21 mouse cellular contexts compared by ENCODE assay signal in the genomic region with DNA sequence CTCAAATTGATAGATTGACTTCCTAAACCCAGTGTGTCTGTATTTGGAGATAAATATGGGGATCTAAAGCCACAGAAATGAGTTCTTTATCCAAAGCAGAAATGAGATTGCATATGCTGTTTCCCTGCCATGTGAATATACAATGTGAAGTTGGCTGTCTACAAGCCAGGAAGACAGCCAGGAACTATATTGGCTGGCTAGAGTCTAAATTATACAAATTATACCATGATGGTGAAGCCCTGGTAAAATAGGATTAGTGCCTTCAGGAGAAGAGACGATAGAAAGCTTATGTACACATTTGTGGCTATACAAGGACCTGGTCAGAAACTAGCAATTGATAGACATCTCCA. TPM values are rescaled to one million over a fixed set of nuclear protein-coding genes. Genes with fewer than 3 reads are reported as not detected.
A peak's percentile ranks its signal among the peaks of the same experiment; 100 is the strongest.
DNase-seq lines count a peak whose midpoint lies in the region; ATAC-seq and TF ChIP-seq lines count a peak whose summit lies in the region.
"Had no signal": no experiment of that assay in that cellular context is flagged by ENCODE, and none has a peak within 500 bp of the region (broad histone marks: within the 10 kb centered on the region; RNA-seq: fewer than 3 reads in every experiment).

No protein-coding gene starts in this region.

- H3K27ac ChIP-seq in forebrain, embryonic 15.5 days (replicated peaks), result peak overlapping the region; percentile 72
- H3K27ac ChIP-seq in forebrain, embryonic 11.5 days (ENCODE audit: low read depth, low read length), result no peak overlapping the region
- H3K27ac ChIP-seq in forebrain, embryonic 16.5 days (ENCODE audit: low read length), result peak overlapping the region; percentile 29; the same call in 1 of the 2 replicates
- H3K27ac ChIP-seq: gastrocnemius, adult 2 months; hindbrain, embryonic 12.5 days; hindbrain, embryonic 15.5 days had no signal

- no peaks in the 10 kb centered on the region for H3K9me3 ChIP-seq in forebrain, embryonic 15.5 days
- H3K9me3 ChIP-seq in forebrain, embryonic 11.5 days (ENCODE audit: control insufficient read depth, low read length), result no peaks in the 10 kb centered on the region
- H3K9me3 ChIP-seq in forebrain, embryonic 16.5 days (ENCODE audit: control insufficient read depth, low read length), result no peaks in the 10 kb centered on the region
- H3K9me3 ChIP-seq: hindbrain, embryonic 12.5 days; hindbrain, embryonic 15.5 days had no signal

- H3K36me3 ChIP-seq in forebrain, embryonic 15.5 days, result no peaks in the 10 kb centered on the region
- no peaks in the 10 kb centered on the region for H3K36me3 ChIP-seq in forebrain, embryonic 11.5 days (ENCODE audit: control insufficient read depth, insufficient read depth, low read length)
- H3K36me3 ChIP-seq in forebrain, embryonic 16.5 days (ENCODE audit: control insufficient read depth, insufficient read depth), result no peaks in the 10 kb centered on the region
- H3K36me3 ChIP-seq: hindbrain, embryonic 12.5 days; hindbrain, embryonic 15.5 days had no signal

- H3K4me1 ChIP-seq in forebrain, embryonic 15.5 days, result no peaks in the 10 kb centered on the region
- no peaks in the 10 kb centered on the region for H3K4me1 ChIP-seq in forebrain, embryonic 11.5 days (replicated peaks; ENCODE audit: control insufficient read depth, insufficient read depth, low read length)
- no peaks in the 10 kb centered on the region; the same call in 1 of the 2 replicates for H3K4me1 ChIP-seq in forebrain, embryonic 16.5 days (replicated peaks; ENCODE audit: control insufficient read depth, insufficient read depth, low read length)
- H3K4me1 ChIP-seq: hindbrain, embryonic 12.5 days; hindbrain, embryonic 15.5 days had no signal

- no peak for TF ChIP-seq POLR2A in brain, embryonic 14.5 days (IDR thresholded peaks at IDR 0.05; ENCODE audit: borderline replicate concordance, extremely low read depth, insufficient read depth, insufficient read length, poor library complexity, severe bottlenecking)

- TF ChIP-seq CTCF in brain, embryonic 14.5 days (IDR thresholded peaks at IDR 0.05; ENCODE audit: borderline replicate concordance, extremely low read depth, insufficient read depth, insufficient read length), result no peak

- no peak overlapping the region for H3K9ac ChIP-seq in forebrain, embryonic 15.5 days (replicated peaks)
- no peak overlapping the region for H3K9ac ChIP-seq in forebrain, embryonic 11.5 days (ENCODE audit: low read length)
- H3K9ac ChIP-seq in forebrain, embryonic 16.5 days (replicated peaks; ENCODE audit: low read depth, low read length), result no peak overlapping the region
- H3K9ac ChIP-seq: hindbrain, embryonic 12.5 days; hindbrain, embryonic 15.5 days had no signal

- no peak overlapping the region for H3K4me3 ChIP-seq in forebrain, embryonic 15.5 days
- no peak overlapping the region for H3K4me3 ChIP-seq in forebrain, embryonic 11.5 days (ENCODE audit: low read depth, low read length)
- H3K4me3 ChIP-seq in forebrain, embryonic 16.5 days (replicated peaks; ENCODE audit: low read length), result no peak overlapping the region
- H3K4me3 ChIP-seq: gastrocnemius, adult 2 months; hindbrain, embryonic 12.5 days; hindbrain, embryonic 15.5 days had no signal

- no peak for DNase-seq in forebrain, embryonic 11.5 days (ENCODE audit: low spot score)
- DNase-seq in brain, embryonic 14.5 days (ENCODE audit: low read depth), result peak; percentile 48
- no peak for DNase-seq in neural tube, embryonic 10.5 days (ENCODE audit: extremely low spot score, low spot score)
- DNase-seq: adrenal gland, adult 8-10 months; adrenal gland, postnatal 25 days; cerebellum, adult 11-12 months; cerebellum, adult 9-10 months; cerebellum, postnatal 14 days; gastrocnemius, adult 2 months; gastrocnemius, postnatal 14 days; heart, adult 11 months; kidney, adult 2 months had no signal

- WGBS in forebrain, embryonic 15.5 days, result 75% methylated on average over 1 of the region's 1 CpGs
- whole genome bisulfite sequencing in forebrain, embryonic 11.5 days, result 82% methylated on average over 1 of the region's 1 CpGs
- 54% methylated on average over 1 of the region's 1 CpGs for WGBS in forebrain, embryonic 16.5 days

- H3K27me3 ChIP-seq in forebrain, embryonic 15.5 days, result no peaks in the 10 kb centered on the region
- H3K27me3 ChIP-seq in forebrain, embryonic 11.5 days (ENCODE audit: control insufficient read depth, insufficient read depth, low read length), result no peaks in the 10 kb centered on the region
- H3K27me3 ChIP-seq in forebrain, embryonic 16.5 days (replicated peaks; ENCODE audit: control insufficient read depth, insufficient read depth, low read length), result no peaks in the 10 kb centered on the region
- H3K27me3 ChIP-seq: hindbrain, embryonic 12.5 days; hindbrain, embryonic 15.5 days had no signal

- H3K4me2 ChIP-seq in forebrain, embryonic 15.5 days (replicated peaks), result no peak overlapping the region
- H3K4me2 ChIP-seq in forebrain, embryonic 11.5 days (ENCODE audit: low read depth, low read length, severe bottlenecking), result no peak overlapping the region
- no peak overlapping the region for H3K4me2 ChIP-seq in forebrain, embryonic 16.5 days (ENCODE audit: low read length)
- H3K4me2 ChIP-seq: heart, embryonic 11.5 days; hindbrain, embryonic 12.5 days; hindbrain, embryonic 15.5 days had no signal

- ATAC-seq in forebrain, embryonic 15.5 days (replicated peaks), result peak; percentile 64; the same call in 1 of the 2 replicates
- no peak for ATAC-seq in forebrain, embryonic 11.5 days (replicated peaks; ENCODE audit: low FRiP score)
- ATAC-seq in forebrain, embryonic 16.5 days, result peak; percentile 66
- ATAC-seq in activated CD4-positive, CD25-positive, alpha-beta regulatory T cell, adult 4 months, result no peak
- ATAC-seq: CD4-positive, CD25-positive, alpha-beta regulatory T cell, adult 4 months; intestine, postnatal 0 days had no signal

RNA-seq across cellular contexts. Expression of gene Kcnq5, which starts 38.5 kb away (rescaled TPM):
- 2.3 and 3.3 TPM in 2 replicates for polyA plus RNA-seq in forebrain, embryonic 15.5 days (2015; fragmentation: Nextera tagmentation; extraction: Ambion mirVana)
- 0.51 and 0.79 TPM in 2 replicates for polyA plus RNA-seq in forebrain, embryonic 11.5 days (2014; fragmentation: Nextera tagmentation; extraction: Ambion mirVana)
- polyA plus RNA-seq in brain, embryonic 14.5 days (2012; rRNA removed), result 1.0 and 1.5 TPM in 2 replicates
- polyA plus RNA-seq in forebrain, embryonic 16.5 days (2015; fragmentation: Nextera tagmentation; extraction: Ambion mirVana), result 3.3 and 3.8 TPM in 2 replicates
- polyA plus RNA-seq in activated CD4-positive, CD25-positive, alpha-beta regulatory T cell, adult 4 months (2017; shearing (Covaris generic)), result 1 to 10 TPM; 3.4 to 5.6 TPM
- polyA plus RNA-seq: C2C12 had no signal

Comparison
In these comparisons a context has a peak if more than half of its experiments do, and no peak if none do; other contexts are left out.
1. ATAC-seq: peak in forebrain, embryonic 15.5 days (single experiment) and forebrain, embryonic 16.5 days (single experiment); none in forebrain, embryonic 11.5 days (single experiment) and activated CD4-positive, CD25-positive, alpha-beta regulatory T cell, adult 4 months (single experiment).